Mouse (Mus musculus) forebrain, embryonic 11.5 days (tissue): Measurements from ENCODE around the gene Serping1. TPM values are rescaled to one million over a fixed set of nuclear protein-coding genes. Genes with fewer than 3 reads are reported as not detected.
A peak's percentile ranks its signal among the peaks of the same experiment; 100 is the strongest.

ENCODE experiments used
- ATAC-seq: fragments of 200-750 bp; cut with Nextera tagmentation; replicated peaks from 2 replicates; pipeline ENCODE4 v1.8.0; 2017; ENCODE audit warnings: moderate TSS enrichment; ENCODE audit not compliant: low FRiP score
- DNase-seq: peaks from one replicate; pipeline ENCODE4 v3.0.0-alpha.2; 2017; ENCODE audit warnings: low spot score
- H3K27ac ChIP-seq: fragments of 300-500 bp; sonication (generic); 2 replicates; pipeline ENCODE4 v1.5.1; 2014; ENCODE audit warnings: low read depth, low read length
- H3K27me3 ChIP-seq: fragments of 300-500 bp; sonication (generic); 2 replicates; pipeline ENCODE4 v1.6.1; 2014; ENCODE audit warnings: mild to moderate bottlenecking, low read length, mixed read lengths; ENCODE audit not compliant: control insufficient read depth, insufficient read depth
- H3K36me3 ChIP-seq: fragments of 300-500 bp; sonication (generic); 2 replicates; pipeline ENCODE4 v1.6.1; 2014; ENCODE audit warnings: mild to moderate bottlenecking, low read length, moderate library complexity, mixed read lengths; ENCODE audit not compliant: control insufficient read depth, insufficient read depth
- H3K4me1 ChIP-seq: fragments of 300-500 bp; sonication (generic); replicated peaks from 2 replicates; pipeline ENCODE4 v1.6.1; 2014; ENCODE audit warnings: low read length, mixed read lengths; ENCODE audit not compliant: control insufficient read depth, insufficient read depth
- H3K4me2 ChIP-seq: fragments of 300-500 bp; sonication (generic); 2 replicates; pipeline ENCODE4 v1.6.1; 2014; ENCODE audit warnings: low read depth, mild to moderate bottlenecking, low read length, moderate library complexity, mixed read lengths; ENCODE audit not compliant: severe bottlenecking
- H3K4me3 ChIP-seq: fragments of 300-500 bp; sonication (generic); 2 replicates; pipeline ENCODE4 v1.5.1; 2014; ENCODE audit warnings: low read depth, low read length
- H3K9ac ChIP-seq: fragments of 300-500 bp; sonication (generic); 2 replicates; pipeline ENCODE4 v1.6.1; 2014; ENCODE audit warnings: low read length
- H3K9me3 ChIP-seq: fragments of 300-500 bp; sonication (generic); 2 replicates; pipeline ENCODE4 v1.6.1; 2016; ENCODE audit warnings: low read length, mixed read lengths; ENCODE audit not compliant: control insufficient read depth
- WGBS: fragments of 180-500 bp; shearing (Covaris S2); extraction: QIAGEN DNeasy Blood & Tissue Kit; methylation state at CpG from one replicate; pipeline ENCODE4 v1.1.7; 2014; 5-methylcytosine and 5-hydroxymethylcytosine counted together
- polyA plus RNA-seq: library from polyadenylated mRNA; unstranded; fragments of >200 nt; fragmentation: Nextera tagmentation; extraction: Ambion mirVana; gene quantifications from 2 replicates; pipeline ENCODE4 v1.2.1, GENCODE M21; 2014

Serping1 gene
- polyA plus RNA-seq, 1 experiment from 2014 or later = 30.4 TPM

DNA sequence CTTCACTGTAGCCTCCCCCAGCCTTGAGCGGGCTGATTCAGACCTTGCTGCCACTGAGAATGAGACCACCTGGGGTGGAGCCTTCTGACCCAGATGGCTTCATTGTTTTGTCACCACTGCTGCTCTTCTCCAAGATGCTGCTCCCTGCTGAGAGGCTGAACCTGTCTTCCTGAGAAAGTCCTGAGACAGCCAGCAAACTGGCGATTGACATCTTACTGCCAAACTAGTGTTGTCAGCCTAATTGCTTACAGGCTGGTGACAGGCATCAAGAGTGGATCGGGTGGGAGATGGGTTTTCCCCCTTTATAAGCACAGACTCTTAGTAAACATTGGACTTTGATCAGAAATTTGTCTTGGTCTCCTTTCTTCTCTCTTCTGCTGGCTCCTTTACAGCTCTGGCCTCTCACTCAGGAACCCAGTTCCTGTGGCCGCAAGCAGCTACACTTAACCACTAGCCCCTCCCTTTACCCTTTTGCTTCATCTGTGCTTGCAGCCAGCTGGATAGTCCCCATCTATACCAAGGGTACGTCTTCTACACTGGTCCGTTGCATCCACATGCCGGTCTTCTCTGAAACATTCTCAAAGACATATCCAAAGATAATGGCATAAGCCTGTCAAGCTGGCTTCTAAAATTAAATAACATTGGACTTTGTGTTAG lies 18.1 kb downstream of the Serping1 start:
- Histone ChIP-seq H3K9ac (no peak overlapping the region), H3K36me3 (no peaks in the 10 kb centered on the region), H3K9me3 (no peaks in the 10 kb centered on the region), H3K27ac (no peak overlapping the region), H3K4me2 (no peak overlapping the region), H3K4me3 (no peak overlapping the region), H3K4me1 (no peaks in the 10 kb centered on the region), H3K27me3 (no peaks in the 10 kb centered on the region)
- no peak for ATAC-seq
- no peak for DNase-seq
- WGBS = 62% methylated on average over 7 of the region's 7 CpGs

DNA sequence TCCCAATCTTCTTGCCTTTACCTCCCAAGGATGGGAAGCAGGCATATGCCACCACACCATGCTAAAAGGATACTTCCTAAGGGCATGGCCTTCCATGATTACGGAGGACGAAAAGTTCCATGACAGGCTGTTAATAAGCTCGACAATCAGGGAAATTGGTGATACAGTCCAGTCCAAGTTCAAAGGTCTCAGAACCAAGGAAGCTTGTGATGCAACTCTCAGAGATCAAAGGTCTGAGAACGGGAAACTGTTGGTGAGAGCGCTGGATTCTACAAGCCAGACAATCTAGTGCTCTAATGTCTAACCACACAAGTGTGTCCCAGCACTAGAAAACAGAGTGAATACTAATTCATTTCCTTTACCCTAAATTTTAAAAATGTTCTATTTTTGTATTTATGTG lies 19.0 kb downstream of the Serping1 start:
- ATAC-seq = no peak
- no peak overlapping the region for H3K9ac ChIP-seq
- no peak overlapping the region for H3K4me2 ChIP-seq
- DNase-seq = no peak
- WGBS = 88% methylated on average over 5 of the region's 5 CpGs
- no peak overlapping the region for H3K4me3 ChIP-seq
- no peaks in the 10 kb centered on the region for H3K4me1 ChIP-seq
- no peaks in the 10 kb centered on the region for H3K27me3 ChIP-seq
- no peaks in the 10 kb centered on the region for H3K9me3 ChIP-seq
- H3K36me3 ChIP-seq = no peaks in the 10 kb centered on the region
- H3K27ac ChIP-seq = no peak overlapping the region

DNA sequence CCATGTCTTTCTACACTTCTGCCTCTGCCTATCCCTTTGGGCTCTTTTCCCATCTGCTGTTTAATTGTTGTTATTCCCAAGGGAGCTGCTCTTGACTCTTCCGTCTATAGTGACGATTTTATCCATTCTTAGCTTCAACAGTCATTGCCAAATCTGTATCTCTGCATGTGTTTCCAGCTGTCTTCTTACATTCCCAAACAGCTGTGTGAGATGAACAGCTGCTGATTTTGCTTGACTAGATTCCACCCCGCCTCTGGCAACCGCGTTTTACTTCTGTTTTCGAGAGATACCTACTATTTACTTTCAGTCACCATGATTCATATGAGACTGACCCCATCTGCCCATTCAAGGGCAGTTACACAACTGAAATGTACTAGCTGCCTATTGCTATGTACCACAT lies 25.1 kb downstream of the Serping1 start:
- Histone ChIP-seq H3K4me1 (no peaks in the 10 kb centered on the region), H3K27ac (no peak overlapping the region), H3K9me3 (no peaks in the 10 kb centered on the region), H3K4me2 (no peak overlapping the region), H3K9ac (no peak overlapping the region), H3K27me3 (no peaks in the 10 kb centered on the region), H3K4me3 (no peak overlapping the region), H3K36me3 (no peaks in the 10 kb centered on the region)
- no peak for ATAC-seq
- DNase-seq = no peak
- WGBS = 90% methylated on average over 6 of the region's 6 CpGs

DNA sequence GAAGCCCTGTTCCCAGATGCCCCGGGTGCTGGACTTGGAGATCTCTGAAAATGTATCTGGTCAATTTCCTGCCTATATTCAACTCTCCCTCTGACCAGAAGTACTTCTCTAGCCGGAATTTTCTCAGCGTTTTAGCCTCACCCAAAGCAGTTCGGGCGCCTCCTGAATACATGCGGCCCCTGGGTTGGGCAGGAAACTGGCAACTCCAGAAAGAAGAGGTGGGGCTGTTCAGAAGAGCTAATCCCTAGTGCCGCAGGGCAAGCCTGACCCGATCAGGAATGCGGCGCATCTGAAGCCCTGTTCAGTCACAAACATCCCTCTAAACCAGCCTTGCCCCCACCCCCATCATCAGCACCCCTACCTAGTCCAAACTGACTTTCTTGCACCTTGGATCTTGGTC lies 31.1 kb downstream of the Serping1 start:
- peak overlapping the region; percentile 81 for H3K4me2 ChIP-seq
- peak overlapping the region; percentile 87 for H3K4me3 ChIP-seq
- H3K27ac ChIP-seq = peak overlapping the region; percentile 100
- H3K9ac ChIP-seq = peak overlapping the region; percentile 99
- H3K36me3 ChIP-seq = no peaks in the 10 kb centered on the region
- DNase-seq = peak; percentile 83
- H3K27me3 ChIP-seq = no peaks in the 10 kb centered on the region
- H3K4me1 ChIP-seq = peaks cover 18% of the 10 kb centered on the region
- H3K9me3 ChIP-seq = no peaks in the 10 kb centered on the region
- ATAC-seq = peak; percentile 23
- WGBS = 1% methylated on average over 10 of the region's 10 CpGs

DNA sequence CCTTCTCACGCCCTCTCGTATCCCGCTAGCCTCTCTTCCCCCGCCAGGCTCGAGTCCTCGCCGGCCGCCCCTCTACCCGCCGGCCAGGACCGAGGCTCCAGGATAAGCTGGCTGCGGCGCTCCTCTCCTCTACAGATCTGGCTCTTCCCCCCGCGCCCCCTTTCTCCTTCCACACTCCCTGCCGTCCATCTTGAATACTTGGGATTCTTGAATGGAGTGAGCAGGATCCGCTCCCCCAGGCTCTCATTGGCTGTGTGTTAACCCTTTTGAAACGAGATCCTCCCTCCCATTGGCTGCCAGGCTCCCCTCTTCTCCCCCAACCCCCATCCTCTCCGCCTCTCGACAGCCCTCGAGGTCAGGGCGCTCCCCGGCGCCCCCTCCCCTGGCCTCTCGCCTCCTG lies 31.7 kb downstream of the Serping1 start, which contains the start of gene Gm19426:
Gene Gm19426, minus strand, starts transcription at position 95 of the 400 bp plus-strand sequence.
- no peaks in the 10 kb centered on the region for H3K27me3 ChIP-seq
- peak within 1 kb of the TSS; percentile 87 for H3K4me3 ChIP-seq
- H3K4me2 ChIP-seq = peak within 1 kb of the TSS; percentile 81
- no peaks in the 10 kb centered on the region for H3K36me3 ChIP-seq
- no peaks in the 10 kb centered on the region for H3K9me3 ChIP-seq
- H3K27ac ChIP-seq = peak within 1 kb of the TSS; percentile 100
- DNase-seq (peak; percentile 95), ATAC-seq (peak; percentile 87)
- WGBS = under 1% methylated on average over 25 of the region's 25 CpGs
- peak within 1 kb of the TSS; percentile 99 for H3K9ac ChIP-seq
- peaks cover 22% of the 10 kb centered on the region for H3K4me1 ChIP-seq

DNA sequence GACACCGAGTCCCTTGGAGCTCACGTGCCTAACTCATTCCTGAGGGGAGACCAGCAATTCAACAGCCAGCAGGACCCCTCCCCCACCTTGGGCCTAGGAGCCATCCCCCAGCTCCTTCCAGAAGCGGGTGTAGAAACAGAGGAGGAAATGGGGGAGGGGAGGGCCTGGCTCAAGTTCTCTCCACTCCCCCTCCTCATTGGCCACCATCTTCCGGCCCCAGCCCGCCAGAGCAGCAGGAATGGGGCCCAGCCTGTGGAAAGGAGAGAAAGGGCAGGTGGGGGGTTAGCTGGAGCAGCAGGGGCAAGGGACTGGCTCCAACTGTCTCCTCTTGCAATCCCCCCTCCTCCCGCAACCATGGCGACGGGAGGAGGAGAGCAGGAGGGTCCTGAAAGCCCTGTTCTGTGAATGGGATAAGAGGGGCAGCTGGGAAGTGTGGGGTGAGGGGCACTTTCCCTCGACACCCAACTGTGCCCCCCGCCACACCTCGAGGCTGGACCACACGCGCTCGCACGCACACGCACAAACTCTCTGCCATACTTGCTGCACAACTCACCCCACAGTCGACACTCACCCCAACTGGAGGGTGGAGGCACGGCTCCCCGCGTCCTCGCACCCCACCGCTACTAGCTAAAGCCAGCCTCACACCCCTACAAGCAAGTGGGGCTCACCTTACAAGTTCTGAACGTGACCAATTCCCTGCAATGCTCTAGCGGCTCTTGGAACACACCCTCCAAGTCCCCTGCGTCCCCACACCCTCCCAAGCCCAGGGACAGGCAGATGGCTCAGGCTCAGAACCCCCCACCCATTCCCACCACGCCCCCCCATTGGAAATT lies 32.6 kb downstream of the Serping1 start:
- H3K4me1 ChIP-seq = peaks cover 30% of the 10 kb centered on the region
- DNase-seq (peak; percentile 96), ATAC-seq (peak; percentile 88)
- WGBS = under 1% methylated on average over 25 of the region's 26 CpGs
- H3K9me3 ChIP-seq = no peaks in the 10 kb centered on the region
- peak overlapping the region; percentile 100 for H3K27ac ChIP-seq
- no peaks in the 10 kb centered on the region for H3K36me3 ChIP-seq
- H3K4me2 ChIP-seq = peak overlapping the region; percentile 81
- peak overlapping the region; percentile 87 for H3K4me3 ChIP-seq
- peak overlapping the region; percentile 99 for H3K9ac ChIP-seq
- H3K27me3 ChIP-seq = no peaks in the 10 kb centered on the region

DNA sequence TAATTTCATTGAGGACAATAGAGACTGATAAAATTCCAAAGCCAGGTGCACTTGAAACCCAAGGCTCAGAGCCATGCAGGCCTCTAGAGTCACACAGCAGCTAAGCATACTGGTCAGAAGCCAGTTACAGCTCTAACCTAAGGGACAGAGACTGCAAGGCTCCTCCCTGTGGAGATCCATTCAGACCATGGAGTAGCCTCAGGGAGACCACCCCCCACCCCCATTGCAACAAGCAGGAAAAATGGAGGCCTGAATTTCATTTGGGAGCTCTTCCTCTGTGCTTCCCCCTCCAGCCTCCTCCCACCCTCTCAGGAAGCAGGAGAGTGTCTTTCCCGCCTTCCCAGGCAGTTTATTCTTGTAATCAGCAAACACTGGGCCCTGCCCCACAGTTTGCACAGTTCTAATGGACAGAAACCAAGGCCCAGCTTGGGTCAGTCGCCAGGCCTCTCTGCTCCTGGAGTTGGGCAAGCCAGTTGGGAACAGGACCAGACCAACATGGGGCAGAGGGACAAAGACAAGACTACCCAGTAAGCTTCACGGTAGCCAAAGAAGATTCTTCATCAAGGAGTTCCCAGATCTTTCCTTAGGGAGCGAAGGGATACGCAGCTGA lies 33.3 kb downstream of the Serping1 start:
- WGBS = 2% methylated on average over 5 of the region's 5 CpGs
- Histone ChIP-seq H3K4me2 (peak overlapping the region; percentile 81), H3K4me3 (peak overlapping the region; percentile 87), H3K27me3 (no peaks in the 10 kb centered on the region), H3K4me1 (peaks cover 37% of the 10 kb centered on the region), H3K27ac (peak overlapping the region; percentile 100), H3K36me3 (no peaks in the 10 kb centered on the region), H3K9ac (peak overlapping the region; percentile 99), H3K9me3 (no peaks in the 10 kb centered on the region)
- DNase-seq (no peak), ATAC-seq (no peak)

DNA sequence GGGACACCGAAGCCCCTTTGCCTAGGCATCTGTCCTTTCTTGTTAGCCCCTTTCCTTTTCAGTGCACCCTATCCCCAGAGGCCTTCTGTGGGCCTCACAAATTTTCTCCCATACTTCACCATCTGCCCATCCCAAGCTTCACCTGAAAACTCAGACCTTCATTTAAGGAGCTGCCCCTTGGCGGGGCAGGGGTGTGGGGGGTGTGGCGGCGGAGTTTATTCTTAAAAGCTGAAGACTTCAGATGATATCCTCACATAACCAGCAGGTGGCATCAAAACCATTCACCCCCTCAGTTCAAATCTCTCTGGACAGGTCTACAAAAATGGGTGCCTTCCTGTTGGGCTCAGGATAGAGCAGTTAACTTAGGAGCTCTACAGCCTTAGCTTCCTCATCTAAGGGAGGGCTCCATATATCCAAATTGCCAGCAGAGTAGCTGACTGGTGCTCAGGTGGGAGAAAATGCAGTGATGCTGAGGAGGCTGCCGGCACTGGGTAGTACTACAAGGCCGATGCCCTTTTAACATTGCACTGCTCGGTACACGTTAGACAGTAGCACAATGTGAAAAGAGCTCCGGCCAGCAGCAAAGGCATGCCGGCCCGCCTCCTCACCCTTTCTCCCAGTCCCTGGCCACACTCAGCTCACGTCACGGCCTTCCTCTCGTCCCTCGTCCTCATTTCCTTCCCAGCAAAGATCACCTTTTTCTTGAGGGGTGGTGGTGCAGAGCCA lies 34.5 kb downstream of the Serping1 start:
- DNase-seq = peak; percentile 55
- peak overlapping the region; percentile 99; the same call in 1 of the 2 replicates for H3K9ac ChIP-seq
- H3K9me3 ChIP-seq = no peaks in the 10 kb centered on the region
- no peak for ATAC-seq
- peak overlapping the region; percentile 81 for H3K4me2 ChIP-seq
- 68% methylated on average over 15 of the region's 15 CpGs for WGBS
- H3K27ac ChIP-seq = peak overlapping the region; percentile 60
- peak overlapping the region; percentile 87 for H3K4me3 ChIP-seq
- no peaks in the 10 kb centered on the region for H3K36me3 ChIP-seq
- H3K4me1 ChIP-seq = peaks cover 47% of the 10 kb centered on the region
- no peaks in the 10 kb centered on the region for H3K27me3 ChIP-seq
